7 mouse cellular contexts compared by ENCODE assay signal in genomic region chr14:20803606-20803938, GRCm38 (mm10). TPM values are rescaled to one million over a fixed set of nuclear protein-coding genes. Genes with fewer than 3 reads are reported as not detected.
DNase-seq lines count a peak whose midpoint lies in the region; ATAC-seq and TF ChIP-seq lines count a peak whose summit lies in the region.

No protein-coding gene starts in this region.

- no peaks in the 10 kb centered on the region for H3K36me3 ChIP-seq in hindbrain, embryonic 15.5 days

- TF ChIP-seq CTCF in cerebellum, adult 2 months (IDR thresholded peaks at IDR 0.05; ENCODE audit: borderline replicate concordance, insufficient read depth, low read depth, low read length), result peak; percentile 86

- DNase-seq in T-cell, adult 2 months (ENCODE audit: low spot score), result peak; percentile 63
- peak; percentile 49 to 72 for DNase-seq in cerebellum, adult 2 months
- peak; percentile 72 to 85 for DNase-seq in left cerebral cortex, postnatal 14 days (ENCODE audit: low spot score in 2 of 2)
- peak; percentile 68 for DNase-seq in right cerebral cortex, postnatal 14 days

- WGBS in cerebellum, adult 2 months, result 14% methylated on average over 7 of the region's 7 CpGs
- WGBS in hindbrain, embryonic 15.5 days, result 4% methylated on average over 7 of the region's 7 CpGs

- H3K27me3 ChIP-seq in cerebellum, adult 2 months (ENCODE audit: control insufficient read depth, insufficient read depth, low read length), result no peaks in the 10 kb centered on the region
- H3K27me3 ChIP-seq in hindbrain, embryonic 15.5 days, result no peaks in the 10 kb centered on the region

- H3K4me2 ChIP-seq in hindbrain, embryonic 15.5 days, result no peak overlapping the region

- no peak for TF ChIP-seq POLR2A in cerebellum, adult 2 months (IDR thresholded peaks at IDR 0.05; ENCODE audit: borderline replicate concordance, insufficient read depth, low read length)

- H3K9ac ChIP-seq in hindbrain, embryonic 15.5 days, result no peak overlapping the region

- no peaks in the 10 kb centered on the region for H3K9me3 ChIP-seq in hindbrain, embryonic 15.5 days

- H3K27ac ChIP-seq in cerebellum, adult 2 months (ENCODE audit: insufficient read depth, low read length), result no peak overlapping the region
- no peak overlapping the region for H3K27ac ChIP-seq in hindbrain, embryonic 15.5 days (replicated peaks)

- H3K4me1 ChIP-seq in cerebellum, adult 2 months (ENCODE audit: control insufficient read depth, insufficient read depth, low read length), result no peaks in the 10 kb centered on the region
- H3K4me1 ChIP-seq in hindbrain, embryonic 15.5 days (replicated peaks), result peaks cover 2% of the 10 kb centered on the region; the same call in 1 of the 2 replicates

- no peak overlapping the region for H3K4me3 ChIP-seq in cerebellum, adult 2 months (replicated peaks; ENCODE audit: insufficient read depth, low read depth, low read length)
- no peak overlapping the region for H3K4me3 ChIP-seq in hindbrain, embryonic 15.5 days

- peak; percentile 69 for ATAC-seq in frontal cortex, adult (ENCODE audit: low TSS enrichment)
- ATAC-seq in hindbrain, embryonic 15.5 days (ENCODE audit: low FRiP score, low read depth), result peak; percentile 55; the same call in 1 of the 2 replicates
- peak; percentile 86 for ATAC-seq in megakaryocyte-erythroid progenitor cell, adult 5-6 weeks (replicated peaks; ENCODE audit: low FRiP score, low TSS enrichment, poor library complexity, severe bottlenecking)

- intact Hi-C loops in left cerebral cortex, postnatal 14 days (cut with DNase I), result loop anchor here (1.0 to 10.0 kb wide), 2 partner anchors 70 to 211 kb away; no protein-coding TSS in a partner anchor

RNA-seq across cellular contexts. Expression of gene Camk2g, which starts 9.7 kb away (rescaled TPM):
- 217 and 222 TPM in 2 replicates for polyA plus RNA-seq in cerebellum, adult 2 months (2012; rRNA removed)
- 161 and 183 TPM in 2 replicates for polyA plus RNA-seq in hindbrain, embryonic 15.5 days (2015; fragmentation: Nextera tagmentation; extraction: Ambion mirVana)
- 100 to 1,000 TPM; 305 to 316 TPM for total RNA-seq in left cerebral cortex, postnatal 14 days (2021)
- total RNA-seq in megakaryocyte-erythroid progenitor cell, adult 5-6 weeks (2014; fragmentation: Nextera tagmentation), result 7.1 and 30.8 TPM in 2 replicates
- 33.0 and 34.8 TPM in 2 replicates for total RNA-seq in megakaryocyte-erythroid progenitor cell, adult 5-6 weeks (2017)

RNA-seq across cellular contexts. Expression of gene Plau, which starts 32.9 kb away (rescaled TPM):
- 0.90 and 1.1 TPM in 2 replicates for polyA plus RNA-seq in cerebellum, adult 2 months (2012; rRNA removed)
- 0.21 and 0.26 TPM in 2 replicates for polyA plus RNA-seq in hindbrain, embryonic 15.5 days (2015; fragmentation: Nextera tagmentation; extraction: Ambion mirVana)
- total RNA-seq in left cerebral cortex, postnatal 14 days (2021), result 1 to 10 TPM; 7.4 to 7.7 TPM
- not detected in 2 replicates for total RNA-seq in megakaryocyte-erythroid progenitor cell, adult 5-6 weeks (2014; fragmentation: Nextera tagmentation)
- 0.38 TPM in 1 of 2 replicates, not detected in the other for total RNA-seq in megakaryocyte-erythroid progenitor cell, adult 5-6 weeks (2017)

Comparison
In these comparisons a context has a peak if more than half of its experiments do, and no peak if none do; other contexts are left out.
1. RNA of gene Camk2g, which starts 9.7 kb away (total RNA-seq): 305 to 316 TPM in left cerebral cortex, postnatal 14 days; 7.1 to 34.8 TPM in megakaryocyte-erythroid progenitor cell, adult 5-6 weeks; every median in the first group is over 4 times any median in the second.
2. RNA of gene Plau, which starts 32.9 kb away (total RNA-seq): 7.4 to 7.7 TPM in left cerebral cortex, postnatal 14 days; 0.38 TPM in megakaryocyte-erythroid progenitor cell, adult 5-6 weeks; every median in the first group is over 4 times any median in the second.
3. Peak in every context shown above with its lines, with median percentiles within 50 percentile points of each other: DNase-seq and ATAC-seq.